Comparison of ENCODE assay signal across 20 mouse cellular contexts in genomic region chr12:56905652-56906305, GRCm38 (mm10).
DNase-seq lines count a peak whose midpoint lies in the region; ATAC-seq and TF ChIP-seq lines count a peak whose summit lies in the region.
"Had no signal": no experiment of that assay in that cellular context is flagged by ENCODE, and none has a peak within 500 bp of the region (broad histone marks: within the 10 kb centered on the region; RNA-seq: fewer than 3 reads in every experiment).

No protein-coding gene starts in this region.

- DNase-seq in lung, embryonic 14.5 days = peak; percentile 30
- DNase-seq in lung, postnatal 14 days = no peak
- DNase-seq in kidney, adult 11 months = peak; percentile 22
- peak; percentile 36 for DNase-seq in kidney, postnatal 14 days
- DNase-seq in layer of hippocampus, adult 18-20 months (ENCODE audit: low spot score in 2 of 2) = no peak
- DNase-seq in MN1 (ENCODE audit: low spot score) = no peak
- DNase-seq in cerebellum, postnatal 14 days = no peak
- DNase-seq: cerebellum, adult 2 months; gastrocnemius, postnatal 36 days; lung, postnatal 36 days; thymus, postnatal 25 days had no signal

- WGBS in lung, embryonic 14.5 days = 29% methylated on average over 9 of the region's 9 CpGs
- WGBS in neural tube, embryonic 15.5 days = 40% methylated on average over 9 of the region's 9 CpGs

- H3K9ac ChIP-seq in lung, embryonic 14.5 days = no peak overlapping the region
- H3K9ac ChIP-seq in neural tube, embryonic 15.5 days (replicated peaks) = no peak overlapping the region
- H3K9ac ChIP-seq: embryonic facial prominence, embryonic 13.5 days; forebrain, embryonic 13.5 days; heart, embryonic 13.5 days; hindbrain, embryonic 13.5 days; liver, embryonic 15.5 days; midbrain, embryonic 12.5 days; stomach, embryonic 15.5 days had no signal

- no peak for ATAC-seq in lung, embryonic 14.5 days (ENCODE audit: insufficient read depth)
- ATAC-seq in neural tube, embryonic 15.5 days (ENCODE audit: low FRiP score) = no peak
- ATAC-seq: CD4-positive, CD25-positive, alpha-beta regulatory T cell, adult 4 months; forebrain, embryonic 13.5 days had no signal

- H3K4me2 ChIP-seq in lung, embryonic 14.5 days = no peak overlapping the region
- peak overlapping the region; percentile 19; the same call in 1 of the 2 replicates for H3K4me2 ChIP-seq in neural tube, embryonic 15.5 days
- H3K4me2 ChIP-seq: embryonic facial prominence, embryonic 13.5 days; forebrain, embryonic 13.5 days; heart, embryonic 13.5 days; hindbrain, embryonic 13.5 days; liver, embryonic 15.5 days; midbrain, embryonic 12.5 days; stomach, embryonic 15.5 days had no signal

- TF ChIP-seq CTCF in lung, embryonic 14.5 days (IDR thresholded peaks at IDR 0.05; ENCODE audit: low read depth) = no peak

- H3K27ac ChIP-seq in lung, embryonic 14.5 days (ENCODE audit: low read depth) = no peak overlapping the region
- H3K27ac ChIP-seq in neural tube, embryonic 15.5 days (replicated peaks) = no peak overlapping the region
- H3K27ac ChIP-seq: embryonic facial prominence, embryonic 13.5 days; forebrain, embryonic 13.5 days; heart, embryonic 13.5 days; hindbrain, embryonic 13.5 days; liver, embryonic 15.5 days; midbrain, embryonic 12.5 days; stomach, embryonic 15.5 days had no signal

- no peak overlapping the region for H3K4me3 ChIP-seq in lung, embryonic 14.5 days (ENCODE audit: low read depth, low read length)
- H3K4me3 ChIP-seq in neural tube, embryonic 15.5 days (replicated peaks) = no peak overlapping the region
- H3K4me3 ChIP-seq: embryonic facial prominence, embryonic 13.5 days; forebrain, embryonic 13.5 days; heart, embryonic 13.5 days; hindbrain, embryonic 13.5 days; liver, embryonic 15.5 days; midbrain, embryonic 12.5 days; stomach, embryonic 15.5 days had no signal

- H3K27me3 ChIP-seq in lung, embryonic 14.5 days (ENCODE audit: insufficient read depth, low read length) = no peaks in the 10 kb centered on the region
- no peaks in the 10 kb centered on the region for H3K27me3 ChIP-seq in neural tube, embryonic 15.5 days (replicated peaks)
- H3K27me3 ChIP-seq: embryonic facial prominence, embryonic 13.5 days; forebrain, embryonic 13.5 days; heart, embryonic 13.5 days; hindbrain, embryonic 13.5 days; liver, embryonic 15.5 days; stomach, embryonic 15.5 days had no signal

- no peaks in the 10 kb centered on the region for H3K9me3 ChIP-seq in lung, embryonic 14.5 days (ENCODE audit: low read depth, low read length)
- no peaks in the 10 kb centered on the region for H3K9me3 ChIP-seq in neural tube, embryonic 15.5 days (replicated peaks)
- H3K9me3 ChIP-seq: embryonic facial prominence, embryonic 13.5 days; forebrain, embryonic 13.5 days; heart, embryonic 13.5 days; hindbrain, embryonic 13.5 days; liver, embryonic 15.5 days; midbrain, embryonic 12.5 days; stomach, embryonic 15.5 days had no signal

- no peaks in the 10 kb centered on the region for H3K4me1 ChIP-seq in lung, embryonic 14.5 days (ENCODE audit: insufficient read depth)
- no peaks in the 10 kb centered on the region for H3K4me1 ChIP-seq in neural tube, embryonic 15.5 days
- H3K4me1 ChIP-seq: embryonic facial prominence, embryonic 13.5 days; liver, embryonic 15.5 days; midbrain, embryonic 12.5 days; stomach, embryonic 15.5 days had no signal

- H3K36me3 ChIP-seq in lung, embryonic 14.5 days (ENCODE audit: insufficient read depth) = no peaks in the 10 kb centered on the region
- no peaks in the 10 kb centered on the region for H3K36me3 ChIP-seq in neural tube, embryonic 15.5 days
- H3K36me3 ChIP-seq: embryonic facial prominence, embryonic 13.5 days; heart, embryonic 13.5 days; hindbrain, embryonic 13.5 days; liver, embryonic 15.5 days; midbrain, embryonic 12.5 days; stomach, embryonic 15.5 days had no signal

Comparison
In these comparisons a context has a peak if more than half of its experiments do, and no peak if none do; other contexts are left out.
1. DNase-seq: peak in lung, embryonic 14.5 days (single experiment), kidney, adult 11 months (single experiment) and kidney, postnatal 14 days (single experiment); none in lung, postnatal 14 days (single experiment), layer of hippocampus, adult 18-20 months (0 of 2), MN1 (single experiment) and cerebellum, postnatal 14 days (0 of 2).